Mouse (Mus musculus): Measurements from ENCODE around the gene Vgf.

DNA sequence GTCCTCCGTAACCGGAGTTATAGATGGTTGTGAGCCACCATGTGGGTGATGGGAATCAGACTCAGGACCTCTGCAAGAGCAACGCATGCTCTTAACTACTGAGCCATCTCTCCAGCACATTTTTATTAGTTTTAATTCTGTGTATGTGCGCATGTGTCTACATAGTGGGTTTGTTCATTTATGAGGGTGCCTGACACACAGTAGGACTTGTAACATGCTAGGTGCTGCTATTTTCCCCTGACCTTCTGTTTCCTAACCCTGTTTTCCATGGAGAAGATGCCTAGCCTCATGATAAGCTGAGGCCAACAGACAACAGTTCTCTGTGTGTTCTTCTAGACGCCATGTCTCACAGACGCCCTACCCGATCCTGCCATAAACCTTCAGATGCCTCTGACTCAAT, 17.8 kb downstream of the Vgf start:
- no peak for TF ChIP-seq CTCF (IDR thresholded peaks at IDR 0.05; ENCODE audit: low read depth, low read length)
- no peak for TF ChIP-seq POLR2A (IDR thresholded peaks at IDR 0.05; ENCODE audit: borderline replicate concordance, low read depth, low read length)
